Mouse (Mus musculus): Measurements from ENCODE around the gene Enox1. TPM values are rescaled to one million over a fixed set of nuclear protein-coding genes. Genes with fewer than 3 reads are reported as not detected.

Enox1 gene
- polyA plus RNA-seq, 1 experiment, result not detected

DNA sequence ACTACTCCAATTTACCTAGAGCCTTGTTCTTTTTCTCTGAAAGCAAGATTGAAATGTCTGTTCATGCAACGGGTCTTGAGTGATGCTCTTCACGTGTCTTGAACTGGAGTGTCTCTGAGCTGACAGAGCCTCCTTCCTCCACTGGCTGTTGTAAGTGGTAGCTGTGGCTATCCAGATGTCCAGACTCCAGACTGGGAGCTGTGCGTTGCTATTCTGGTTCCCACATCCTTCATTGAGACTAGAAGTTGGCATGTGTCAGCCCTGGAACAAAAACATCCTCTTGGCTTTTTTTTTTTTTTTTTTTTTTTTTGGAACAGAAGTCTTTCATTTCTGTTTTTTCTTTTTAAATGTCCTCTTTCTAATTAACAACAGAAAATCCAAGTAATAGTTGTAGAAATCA is 90.4 kb downstream of the Enox1 start:
- Histone ChIP-seq H3K27ac (ENCODE audit: insufficient read depth, low read depth, low read length) (no peak overlapping the region), H3K4me1 (ENCODE audit: control insufficient read depth, insufficient read depth, low read length) (no peaks in the 10 kb centered on the region), H3K4me3 (ENCODE audit: insufficient read depth, low read length) (no peak overlapping the region)
- TF ChIP-seq CTCF (IDR thresholded peaks at IDR 0.05; ENCODE audit: low read depth, low read length) (no peak), POLR2A (IDR thresholded peaks at IDR 0.05; ENCODE audit: borderline replicate concordance, low read depth, low read length) (no peak)

- H3K4me1 ChIP-seq (ENCODE audit: control insufficient read depth, insufficient read depth, low read length), result no peaks in the 10 kb centered on the region
- no peak overlapping the region for H3K4me3 ChIP-seq (ENCODE audit: insufficient read depth, low read length)
- H3K27ac ChIP-seq (ENCODE audit: insufficient read depth, low read depth, low read length), result no peak overlapping the region
- TF ChIP-seq CTCF (IDR thresholded peaks at IDR 0.05; ENCODE audit: low read depth, low read length) (no peak), POLR2A (IDR thresholded peaks at IDR 0.05; ENCODE audit: borderline replicate concordance, low read depth, low read length) (no peak)
Measured at GRCm38 (mm10) chr14:77248426-77248825, 91.9 kb downstream of the Enox1 start.

- no peak for TF ChIP-seq CTCF (IDR thresholded peaks at IDR 0.05; ENCODE audit: low read depth, low read length)
- TF ChIP-seq POLR2A (IDR thresholded peaks at IDR 0.05; ENCODE audit: borderline replicate concordance, low read depth, low read length), result no peak
Measured at GRCm38 (mm10) chr14:77248946-77249345, 92.4 kb downstream of the Enox1 start.

DNA sequence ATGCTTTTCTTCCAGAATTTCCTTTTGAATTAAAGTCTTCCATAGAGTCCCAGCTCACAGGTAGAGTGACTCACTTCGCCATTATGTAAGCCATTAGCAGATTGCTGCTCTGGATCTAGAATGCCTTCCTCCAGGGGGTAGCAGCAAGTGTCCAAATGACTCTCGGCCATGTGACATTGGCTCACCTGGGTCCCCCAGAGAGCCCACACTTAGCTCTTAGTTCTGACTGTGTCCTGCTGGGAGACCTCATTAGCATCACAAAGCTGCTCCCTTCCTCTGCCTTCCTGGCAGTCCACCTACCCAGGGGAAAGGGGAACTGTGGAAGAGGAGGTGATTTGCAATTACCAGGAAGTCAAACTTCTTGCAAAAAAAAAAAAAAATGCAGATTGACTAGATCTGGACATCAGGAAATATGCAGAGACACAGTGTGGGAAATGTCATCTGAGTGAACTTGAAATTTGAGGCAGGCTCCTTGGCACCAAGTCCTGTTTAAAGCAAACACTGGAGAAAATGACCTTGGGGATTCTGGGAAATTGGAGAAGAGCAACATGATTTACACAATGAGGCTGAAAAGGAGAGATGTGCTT is 94.2 kb downstream of the Enox1 start:
- no peak overlapping the region for H3K4me3 ChIP-seq (ENCODE audit: insufficient read depth, low read length)
- H3K27ac ChIP-seq (ENCODE audit: insufficient read depth, low read depth, low read length), result no peak overlapping the region
- TF ChIP-seq CTCF (IDR thresholded peaks at IDR 0.05; ENCODE audit: low read depth, low read length) (no peak), POLR2A (IDR thresholded peaks at IDR 0.05; ENCODE audit: borderline replicate concordance, low read depth, low read length) (no peak)
- H3K4me1 ChIP-seq (ENCODE audit: control insufficient read depth, insufficient read depth, low read length), result no peaks in the 10 kb centered on the region

More at GRCm38 (mm10) chr14:77248946-77249345, 92.4 kb downstream of the Enox1 start:
- Histone ChIP-seq H3K4me3 (ENCODE audit: insufficient read depth, low read length) (no peak overlapping the region), H3K4me1 (ENCODE audit: control insufficient read depth, insufficient read depth, low read length) (no peaks in the 10 kb centered on the region), H3K27ac (ENCODE audit: insufficient read depth, low read depth, low read length) (no peak overlapping the region)

GRCm38 (mm10) chr14:77255201-77255600 is 98.6 kb downstream of the Enox1 start:
- no peak overlapping the region for H3K27ac ChIP-seq (ENCODE audit: insufficient read depth, low read depth, low read length)
- no peak for TF ChIP-seq POLR2A (IDR thresholded peaks at IDR 0.05; ENCODE audit: borderline replicate concordance, low read depth, low read length)
- TF ChIP-seq CTCF (IDR thresholded peaks at IDR 0.05; ENCODE audit: low read depth, low read length), result no peak
- no peaks in the 10 kb centered on the region for H3K4me1 ChIP-seq (ENCODE audit: control insufficient read depth, insufficient read depth, low read length)

DNA sequence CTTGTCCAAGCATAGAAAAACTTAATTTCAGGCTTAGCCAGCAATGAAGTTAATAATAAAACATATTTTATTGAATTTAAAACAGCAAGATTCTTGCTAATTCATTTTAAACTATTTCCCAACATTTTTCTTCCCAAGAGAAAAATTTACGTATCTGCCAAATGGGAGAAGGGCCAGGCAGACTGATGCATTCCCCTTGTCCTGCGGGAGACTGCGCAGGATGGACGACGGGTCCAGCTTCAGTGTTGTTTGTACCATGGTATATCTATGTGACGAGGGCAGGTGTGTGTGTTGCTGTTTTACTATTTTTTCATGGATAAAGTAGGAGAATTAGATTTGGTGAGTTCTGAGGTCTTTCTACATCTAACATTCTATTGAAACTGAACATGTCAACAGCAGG is 99.1 kb downstream of the Enox1 start:
- H3K4me3 ChIP-seq (ENCODE audit: insufficient read depth, low read length), result no peak overlapping the region
- no peak overlapping the region for H3K27ac ChIP-seq (ENCODE audit: insufficient read depth, low read depth, low read length)
- no peaks in the 10 kb centered on the region for H3K4me1 ChIP-seq (ENCODE audit: control insufficient read depth, insufficient read depth, low read length)
- TF ChIP-seq CTCF (IDR thresholded peaks at IDR 0.05; ENCODE audit: low read depth, low read length) (no peak), POLR2A (IDR thresholded peaks at IDR 0.05; ENCODE audit: borderline replicate concordance, low read depth, low read length) (no peak)

More at GRCm38 (mm10) chr14:77255201-77255600, 98.6 kb downstream of the Enox1 start:
- no peak overlapping the region for H3K4me3 ChIP-seq (ENCODE audit: insufficient read depth, low read length)

DNA sequence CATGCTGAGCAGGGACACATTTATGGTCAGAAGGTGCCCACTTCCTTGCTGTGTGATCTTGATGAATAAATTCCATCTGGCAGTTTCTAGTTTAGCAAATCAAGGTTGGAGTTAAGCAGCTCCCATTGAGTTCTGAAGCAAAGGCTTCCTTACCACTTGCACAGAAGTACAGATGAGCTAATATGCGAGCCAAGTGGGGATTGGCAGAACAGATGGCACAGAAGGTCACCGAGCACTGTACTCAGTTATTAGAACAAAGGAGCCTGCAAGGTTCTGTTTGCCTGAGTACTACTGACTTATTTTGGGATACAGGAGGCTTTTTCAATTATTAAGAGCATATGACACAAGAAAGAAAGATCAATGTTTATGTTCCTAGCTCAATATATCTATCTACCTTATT is 100.4 kb downstream of the Enox1 start:
- no peak overlapping the region for H3K27ac ChIP-seq (ENCODE audit: insufficient read depth, low read depth, low read length)
- TF ChIP-seq POLR2A (IDR thresholded peaks at IDR 0.05; ENCODE audit: borderline replicate concordance, low read depth, low read length), result no peak
- TF ChIP-seq CTCF (IDR thresholded peaks at IDR 0.05; ENCODE audit: low read depth, low read length), result no peak
- no peaks in the 10 kb centered on the region for H3K4me1 ChIP-seq (ENCODE audit: control insufficient read depth, insufficient read depth, low read length)
- H3K4me3 ChIP-seq (ENCODE audit: insufficient read depth, low read length), result no peak overlapping the region

- TF ChIP-seq CTCF (IDR thresholded peaks at IDR 0.05; ENCODE audit: low read depth, low read length) (no peak), POLR2A (IDR thresholded peaks at IDR 0.05; ENCODE audit: borderline replicate concordance, low read depth, low read length) (no peak)
- Histone ChIP-seq H3K4me3 (ENCODE audit: insufficient read depth, low read length) (no peak overlapping the region), H3K27ac (ENCODE audit: insufficient read depth, low read depth, low read length) (no peak overlapping the region), H3K4me1 (ENCODE audit: control insufficient read depth, insufficient read depth, low read length) (no peaks in the 10 kb centered on the region)
Measured at GRCm38 (mm10) chr14:77257461-77257860, 100.9 kb downstream of the Enox1 start.

DNA sequence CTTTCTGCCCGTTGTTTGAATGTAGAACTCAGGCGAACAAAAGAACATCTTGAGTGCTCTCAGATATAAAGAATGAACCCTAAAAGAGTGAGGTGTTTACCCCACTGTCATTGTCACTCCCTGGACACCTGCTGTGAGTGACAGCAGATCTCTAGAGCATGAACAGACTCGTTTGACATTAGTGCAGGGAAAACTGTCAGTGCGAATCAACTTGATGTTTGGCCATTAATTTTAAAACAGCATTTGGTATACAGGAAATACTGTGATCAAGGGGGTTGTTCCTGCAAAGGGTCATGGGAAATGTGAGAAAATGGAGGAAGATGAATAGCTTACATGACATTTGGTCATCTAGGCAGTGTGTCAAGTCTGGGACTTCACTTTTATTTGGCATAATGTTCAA is 101.6 kb downstream of the Enox1 start:
- H3K27ac ChIP-seq (ENCODE audit: insufficient read depth, low read depth, low read length), result no peak overlapping the region
- TF ChIP-seq POLR2A (IDR thresholded peaks at IDR 0.05; ENCODE audit: borderline replicate concordance, low read depth, low read length), result no peak
- H3K4me3 ChIP-seq (ENCODE audit: insufficient read depth, low read length), result no peak overlapping the region
- H3K4me1 ChIP-seq (ENCODE audit: control insufficient read depth, insufficient read depth, low read length), result no peaks in the 10 kb centered on the region

- Histone ChIP-seq H3K4me1 (ENCODE audit: control insufficient read depth, insufficient read depth, low read length) (no peaks in the 10 kb centered on the region), H3K4me3 (ENCODE audit: insufficient read depth, low read length) (no peak overlapping the region), H3K27ac (ENCODE audit: insufficient read depth, low read depth, low read length) (no peak overlapping the region)
- TF ChIP-seq POLR2A (IDR thresholded peaks at IDR 0.05; ENCODE audit: borderline replicate concordance, low read depth, low read length) (no peak), CTCF (IDR thresholded peaks at IDR 0.05; ENCODE audit: low read depth, low read length) (no peak)
Measured at GRCm38 (mm10) chr14:77259686-77260085, 103.1 kb downstream of the Enox1 start.

DNA sequence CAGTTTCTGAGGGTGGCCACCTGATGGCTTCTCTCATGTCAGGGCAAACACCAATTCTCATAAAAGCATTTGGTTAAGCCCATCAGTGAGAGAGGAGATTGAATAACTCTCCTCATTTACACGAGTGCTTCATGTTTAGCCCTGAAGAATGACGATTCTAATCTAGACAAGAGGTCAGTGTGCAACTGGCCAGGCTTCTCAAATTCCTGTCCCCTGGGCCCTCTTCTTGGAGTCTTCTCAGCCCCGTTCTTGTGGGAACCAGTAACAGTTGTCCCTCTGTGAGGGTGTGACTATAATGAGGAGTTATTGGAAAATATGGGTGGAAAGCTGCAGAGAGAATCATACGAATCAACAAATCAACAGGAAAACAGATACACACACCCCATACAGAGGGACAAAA is 103.5 kb downstream of the Enox1 start:
- TF ChIP-seq POLR2A (IDR thresholded peaks at IDR 0.05; ENCODE audit: borderline replicate concordance, low read depth, low read length) (no peak), CTCF (IDR thresholded peaks at IDR 0.05; ENCODE audit: low read depth, low read length) (no peak)
- H3K4me1 ChIP-seq (ENCODE audit: control insufficient read depth, insufficient read depth, low read length), result no peaks in the 10 kb centered on the region
- H3K4me3 ChIP-seq (ENCODE audit: insufficient read depth, low read length), result no peak overlapping the region
- no peak overlapping the region for H3K27ac ChIP-seq (ENCODE audit: insufficient read depth, low read depth, low read length)
